Mouse (Mus musculus) 416B (cell line): ENCODE measurements around the gene Nudt22.
A peak's percentile ranks its signal among the peaks of the same experiment; 100 is the strongest.
"Not testable (repeated sequence)": the region's sequence is repeated elsewhere in the genome, so short reads cannot be mapped to it uniquely, and the experiment has no call there.

Experiments
- DNase-seq: peaks from one replicate; pipeline ENCODE4 v3.0.0; 2011; ENCODE audit warnings: low read depth

Nudt22 gene

DNA sequence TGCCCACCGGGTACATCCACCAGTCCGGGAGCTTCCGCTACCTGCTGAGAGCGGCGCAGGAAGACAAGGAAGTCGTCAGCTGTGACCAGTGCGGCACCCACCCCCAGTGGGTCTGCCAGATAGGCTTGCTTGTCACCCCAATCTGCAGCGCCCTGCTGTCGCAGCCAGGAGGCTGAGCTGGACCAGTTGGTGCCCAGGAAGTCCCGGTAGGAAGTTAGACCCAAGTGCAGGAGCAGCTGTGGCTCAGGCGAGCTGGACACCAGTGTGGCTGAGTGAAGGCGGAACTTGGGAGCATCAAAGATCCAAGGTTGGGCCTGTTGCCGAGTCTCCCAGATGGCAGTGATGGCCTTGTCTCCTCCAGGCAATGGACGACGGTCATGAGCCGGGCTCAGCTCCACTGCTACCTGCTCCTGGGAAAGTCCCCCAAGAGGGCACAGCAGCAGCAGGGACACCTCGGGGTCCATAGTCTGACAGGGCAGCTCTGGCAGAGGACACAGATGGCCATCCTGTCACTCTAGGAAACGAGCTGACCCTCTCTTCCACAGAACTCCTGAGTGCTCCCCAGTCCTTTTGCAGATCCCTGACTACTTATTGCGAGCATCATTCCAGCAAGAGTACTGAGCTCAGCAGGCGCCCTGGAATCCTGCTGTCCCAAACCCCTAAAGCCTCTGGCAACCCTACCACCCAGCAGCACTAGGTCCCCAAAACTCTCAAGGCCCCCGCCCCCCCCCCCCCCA is 494 bp downstream of the Nudt22 start:
- no peak for DNase-seq

DNA sequence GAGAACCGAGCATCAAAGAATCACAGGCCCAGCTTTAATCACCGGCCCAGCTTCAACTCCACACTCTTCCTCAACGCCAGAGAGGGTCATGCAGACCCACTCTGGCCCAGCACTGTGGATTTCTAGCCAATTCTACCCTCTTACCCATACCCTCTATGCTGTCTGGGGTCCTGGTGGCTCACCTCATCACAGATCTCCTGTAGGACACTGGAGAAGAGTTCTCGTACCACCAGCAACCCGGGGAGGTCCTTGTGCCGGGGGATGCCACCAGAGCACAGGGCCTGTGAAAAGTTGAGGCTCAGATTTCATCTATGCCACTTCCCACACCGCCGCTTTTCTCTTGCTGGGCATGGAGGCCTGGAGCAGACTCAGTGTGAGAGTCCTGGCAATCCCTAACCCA is 1.4 kb downstream of the Nudt22 start:
- DNase-seq: no peak

DNA sequence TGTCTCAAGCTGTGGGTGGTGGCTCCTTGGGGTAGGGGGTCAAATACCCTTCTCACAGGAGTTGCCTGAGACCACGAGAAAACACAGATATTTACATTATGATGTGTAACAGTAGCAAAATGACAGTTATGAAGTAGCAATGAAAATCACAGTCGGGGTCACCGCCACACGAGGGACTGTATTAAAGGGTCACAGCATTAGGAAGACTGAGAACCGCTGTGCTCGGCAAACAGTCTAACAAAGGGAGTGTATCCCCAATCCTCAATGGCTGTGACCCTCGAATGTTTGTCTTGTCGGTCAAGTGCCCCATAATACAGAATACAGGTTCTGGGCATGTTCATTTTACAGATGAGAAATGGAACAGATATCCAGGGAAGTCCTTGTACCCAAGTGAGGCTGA is 1.9 kb downstream of the Nudt22 start:
- no peak for DNase-seq

DNA sequence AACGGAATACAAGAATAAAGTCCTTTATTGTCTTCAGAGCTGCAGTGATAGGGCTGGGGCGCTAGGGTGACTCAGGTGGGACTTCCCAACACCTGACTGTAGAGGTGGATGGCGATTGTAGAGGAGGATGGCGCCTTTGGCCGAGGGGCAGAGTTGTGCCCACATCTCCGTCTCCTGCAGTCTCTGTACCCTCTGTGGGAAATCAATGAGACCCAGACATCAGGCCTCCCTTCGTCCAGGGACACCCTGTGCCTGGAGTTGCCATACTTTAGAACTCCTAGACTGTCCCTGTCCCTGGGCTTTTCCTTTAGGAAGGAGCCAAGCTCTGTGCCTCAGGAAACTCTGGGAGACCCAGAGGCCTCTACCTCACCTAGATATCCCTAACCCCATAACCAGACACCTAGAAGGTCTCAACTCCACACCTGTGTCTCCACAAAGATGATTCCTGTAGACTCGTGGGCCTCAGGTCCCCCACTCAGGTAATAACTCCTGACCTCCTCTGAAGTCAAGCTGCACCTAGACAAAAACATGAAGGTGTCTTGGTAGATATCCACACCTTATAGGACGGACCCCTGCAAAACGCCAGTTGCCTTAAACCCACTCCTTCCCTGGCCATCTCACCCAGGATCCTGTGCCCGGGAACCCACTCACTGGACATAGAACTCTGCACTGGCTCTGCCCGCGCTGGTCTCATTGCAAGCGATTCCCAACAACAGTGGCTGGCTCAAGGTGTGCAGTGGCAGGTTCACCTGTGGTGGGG is 2.7 kb downstream of the Nudt22 start:
- DNase-seq: no peak

DNA sequence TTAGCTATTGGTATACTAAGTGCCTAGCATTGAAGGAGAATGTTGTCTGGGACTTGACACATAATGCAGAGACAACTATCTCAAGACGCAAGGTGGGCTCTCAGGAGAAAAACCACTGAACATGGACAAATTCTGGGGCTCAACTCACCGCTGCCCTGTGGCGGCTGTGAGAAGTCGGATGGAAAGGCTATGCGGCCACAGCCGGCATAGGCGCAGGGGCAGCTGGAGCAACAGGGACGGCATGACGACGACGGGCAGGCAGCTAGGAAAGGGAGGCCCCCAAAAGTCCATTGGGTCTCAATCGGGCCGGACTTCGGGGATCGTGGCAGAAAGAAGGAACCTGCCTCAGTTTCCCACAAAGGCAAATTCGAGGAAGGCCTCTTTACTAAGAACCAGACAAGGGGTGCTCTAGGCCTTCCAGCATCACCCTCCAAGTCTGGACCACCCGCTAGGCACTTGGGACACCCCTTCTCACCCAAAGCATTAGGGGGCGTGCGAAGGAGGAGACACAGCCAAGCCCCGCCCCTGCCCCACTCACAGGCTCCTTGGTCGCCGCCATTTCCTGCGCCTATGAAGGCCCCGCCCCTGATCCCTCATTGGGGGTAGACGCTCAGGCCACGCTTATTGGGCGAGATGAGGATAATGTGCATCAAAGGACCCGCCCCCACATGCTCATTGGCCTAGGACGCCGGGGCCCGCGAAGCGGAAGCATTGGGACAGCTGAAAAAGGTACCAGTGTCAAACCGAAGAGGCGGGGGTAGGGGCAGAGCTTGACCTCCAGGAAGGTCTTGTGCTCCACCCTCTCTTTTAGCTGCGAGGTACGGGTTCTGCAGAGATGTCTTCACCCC is 3.7 kb downstream of the Nudt22 start, which contains the start of gene Dnajc4:
Dnajc4 (minus strand) TSS at position 562 of the 848 bp plus-strand sequence.
- peak; percentile 99 for DNase-seq

DNA sequence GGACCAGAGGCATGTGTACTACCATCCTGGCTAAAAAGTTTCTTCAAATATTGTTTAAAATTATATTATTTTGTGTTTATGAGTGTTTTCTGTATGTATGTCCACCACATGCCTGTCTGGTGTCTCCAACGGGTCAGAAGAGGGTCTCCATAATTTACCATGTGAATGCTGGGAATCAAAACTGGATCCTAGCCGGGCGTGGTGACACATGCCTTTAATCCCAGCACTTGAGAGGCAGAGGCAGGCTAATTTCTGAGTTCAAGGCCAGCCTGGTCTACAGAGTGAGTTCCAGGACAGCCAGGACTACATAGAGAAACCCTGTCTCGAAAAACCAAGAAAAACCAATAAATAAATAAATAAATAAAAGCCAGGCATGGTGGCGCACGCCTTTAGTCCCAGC is 4.8 kb downstream of the Nudt22 start:
- not testable (repeated sequence) for DNase-seq

DNA sequence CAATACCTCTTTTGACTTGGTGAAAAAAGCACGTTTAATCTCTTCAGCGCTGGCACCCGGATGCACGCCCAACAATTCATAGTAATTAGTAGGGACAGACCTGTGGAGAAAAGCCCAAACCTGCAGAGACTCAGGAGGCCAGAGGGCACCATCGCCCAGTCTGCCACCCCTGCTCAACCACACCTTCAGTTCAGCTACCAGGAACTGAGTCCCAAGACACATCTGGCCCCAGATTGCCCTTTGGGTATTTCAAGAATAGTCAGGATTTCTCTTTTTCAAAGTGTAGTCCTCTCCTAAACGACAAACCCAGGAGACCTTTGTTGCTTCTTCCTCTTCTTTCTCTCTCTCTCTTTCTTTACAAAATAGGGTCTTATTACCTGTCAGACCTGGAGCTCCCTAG is 5.2 kb downstream of the Nudt22 start:
- no peak for DNase-seq

DNA sequence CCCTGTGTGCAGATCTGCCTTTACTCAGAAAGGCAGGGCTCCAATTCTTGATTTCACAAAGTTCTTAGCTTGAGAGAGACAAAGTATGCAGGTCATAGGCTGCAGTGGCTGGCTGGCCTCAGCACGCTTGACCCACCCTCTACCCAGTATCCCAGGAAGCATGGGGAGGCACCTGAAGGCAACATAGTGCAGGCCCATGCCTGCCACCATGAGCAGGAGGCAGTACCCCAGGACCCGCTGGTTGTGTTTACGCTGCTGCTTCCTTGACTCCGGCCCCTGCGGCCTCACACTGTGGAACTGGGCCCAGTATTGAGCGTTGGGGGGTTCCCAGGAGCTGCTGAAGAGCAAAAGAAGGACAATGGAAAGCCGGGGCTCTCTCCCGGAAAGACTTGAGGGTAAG is 6.7 kb downstream of the Nudt22 start:
- no peak for DNase-seq

DNA sequence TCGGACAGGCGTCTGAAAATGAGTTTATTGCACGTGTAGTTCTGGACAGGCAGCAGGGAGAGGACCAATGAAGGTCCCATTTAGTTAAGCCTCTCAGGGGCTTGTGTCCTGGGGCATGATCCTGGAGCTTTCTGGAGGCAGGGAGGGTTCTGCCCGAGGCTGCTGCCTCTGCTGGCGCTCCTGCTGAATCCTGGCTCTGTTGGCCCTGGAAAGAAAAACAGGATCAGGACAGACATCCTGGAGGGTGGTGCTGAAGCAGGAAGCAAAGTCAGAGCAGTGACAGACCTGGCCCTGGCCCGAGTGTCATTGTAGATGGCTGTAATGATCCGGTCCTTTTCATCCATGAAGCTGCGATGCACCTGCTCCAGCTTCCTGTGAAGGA is 8.0 kb downstream of the Nudt22 start:
- no peak for DNase-seq

DNA sequence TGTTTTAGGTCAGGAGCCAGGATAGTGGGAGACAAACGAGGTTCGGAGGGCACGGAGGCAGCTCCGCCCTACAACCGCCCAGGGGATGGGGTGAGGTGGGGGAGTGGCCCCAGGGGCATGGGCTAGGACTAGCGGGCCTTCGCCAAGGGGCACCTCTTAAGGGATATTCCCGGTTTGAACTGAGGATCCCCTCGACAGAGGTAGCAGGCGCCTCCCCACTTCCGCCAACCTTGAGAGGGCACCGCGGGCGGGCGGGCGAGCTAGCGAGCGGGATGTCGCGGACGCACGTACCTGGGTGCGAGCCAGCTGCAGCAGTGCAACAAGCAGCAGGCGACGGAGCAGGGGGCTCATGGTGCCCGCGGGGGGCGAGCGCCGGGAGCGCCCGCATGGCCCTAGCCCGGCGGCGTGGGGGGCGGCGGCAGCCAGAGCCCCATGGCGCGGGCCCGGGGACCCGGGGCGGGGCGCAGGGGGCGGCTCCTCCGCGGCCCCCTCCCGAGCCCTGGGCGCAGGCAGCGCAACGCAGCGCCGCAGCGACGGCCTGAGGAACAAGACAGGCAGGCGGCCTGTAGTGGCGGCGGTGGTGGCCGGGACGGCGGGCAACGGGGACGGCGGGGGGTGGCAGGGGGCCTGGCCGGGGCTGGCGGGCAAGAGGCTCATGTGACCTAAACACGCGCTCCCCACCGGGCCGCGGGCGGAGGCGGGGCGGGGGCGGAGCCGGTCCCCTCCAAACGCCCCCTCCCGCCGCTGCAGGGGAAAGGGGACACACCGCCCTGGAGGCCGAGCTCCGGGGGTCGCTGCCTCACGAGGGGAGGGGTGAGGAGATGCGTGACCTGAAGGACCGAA is 8.6 kb downstream of the Nudt22 start, which contains the start of gene Vegfb:
Vegfb (minus strand) TSS at position 591 of the 843 bp plus-strand sequence.
- DNase-seq: peak; percentile 61

DNA sequence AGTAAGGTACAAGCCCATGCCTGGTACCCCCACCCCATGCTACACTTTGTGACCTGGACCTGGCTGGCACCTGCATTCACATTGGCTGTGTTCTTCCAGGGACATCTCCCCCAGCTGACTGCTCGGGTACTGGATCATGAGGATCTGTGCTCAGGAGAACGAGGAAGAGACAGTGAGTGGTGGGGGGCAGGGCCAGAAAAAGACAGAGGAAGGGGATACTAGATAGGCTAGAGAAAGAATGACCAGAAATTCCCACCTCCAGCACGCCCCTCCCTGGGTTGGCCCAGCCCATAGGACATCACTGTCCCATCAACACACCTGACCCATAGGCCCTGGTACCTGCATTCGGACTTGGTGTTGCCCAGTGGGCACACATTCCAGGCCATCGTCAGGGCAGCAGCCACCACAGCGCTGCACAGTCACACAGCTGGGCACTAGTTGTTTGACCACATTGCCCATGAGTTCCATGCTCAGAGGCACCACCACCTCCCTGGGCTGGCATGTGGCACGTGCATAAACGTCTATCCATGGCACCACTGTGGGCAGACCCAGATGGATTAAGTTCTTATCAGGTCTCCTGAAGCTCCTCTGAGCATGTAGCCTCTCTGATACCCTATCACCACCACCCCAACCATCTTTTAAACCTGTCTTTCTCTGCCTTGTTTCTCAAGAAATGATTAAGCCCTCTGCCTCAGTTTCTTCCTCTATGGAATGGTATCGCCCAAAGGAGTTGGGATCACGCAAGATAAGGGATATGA is 9.8 kb downstream of the Nudt22 start:
- DNase-seq: no peak

DNA sequence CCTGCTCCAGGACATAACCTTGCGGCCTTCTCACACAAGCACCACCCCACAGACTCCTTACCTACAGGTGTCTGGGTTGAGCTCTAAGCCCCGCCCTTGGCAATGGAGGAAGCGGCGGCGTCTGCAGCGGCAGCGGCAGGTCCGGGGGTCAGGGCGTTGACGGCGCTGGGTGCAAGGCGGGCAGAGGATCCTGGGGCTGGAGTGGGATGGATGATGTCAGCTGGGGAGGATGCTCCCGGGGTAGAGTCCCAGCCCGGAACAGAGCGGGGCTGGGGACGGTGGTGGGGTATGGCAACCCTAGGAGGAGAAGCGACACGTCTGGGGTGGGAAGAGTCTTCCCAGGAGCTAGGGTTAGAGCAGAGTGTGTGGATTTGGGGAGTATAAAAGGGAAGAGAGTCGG is 10.6 kb downstream of the Nudt22 start:
- no peak for DNase-seq

DNA sequence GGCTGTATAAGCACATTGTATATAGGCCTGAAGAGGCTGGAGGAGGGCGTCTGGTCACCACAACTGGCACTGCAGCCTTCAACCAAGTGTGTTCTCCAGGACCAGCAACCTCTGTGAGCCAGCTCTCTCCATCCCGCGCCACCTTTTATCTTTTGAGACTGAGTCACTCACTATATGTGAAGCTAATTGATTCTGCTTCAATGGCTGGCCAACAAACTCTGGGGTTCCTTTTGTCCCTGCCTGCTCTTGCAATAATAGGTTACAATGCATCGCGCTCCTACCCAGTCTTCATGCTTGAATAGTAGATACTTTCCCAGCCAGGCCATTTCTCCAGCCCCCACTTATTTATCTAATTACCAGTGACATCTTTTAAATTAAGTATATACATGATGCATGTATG is 12.3 kb downstream of the Nudt22 start:
- no peak for DNase-seq

DNA sequence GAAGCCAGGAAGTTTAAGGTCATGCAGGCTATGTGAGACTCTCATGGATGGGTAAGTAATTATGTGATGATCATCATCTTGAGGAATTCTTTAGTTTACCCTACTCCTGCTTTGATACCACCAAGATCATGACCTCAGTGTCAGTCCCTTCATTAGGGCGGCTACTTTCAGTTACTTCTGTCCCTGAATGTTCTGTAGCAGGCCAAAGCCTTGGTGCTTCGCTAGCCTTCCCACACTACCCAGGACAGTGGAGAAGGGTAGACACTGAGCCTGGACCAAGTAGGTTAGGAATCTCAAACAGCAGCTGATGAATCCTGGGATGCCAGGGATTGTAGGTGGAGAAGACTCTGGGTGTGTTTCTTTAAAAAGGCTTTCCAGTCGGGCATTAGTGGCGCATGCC is 14.5 kb downstream of the Nudt22 start:
- DNase-seq: no peak

DNA sequence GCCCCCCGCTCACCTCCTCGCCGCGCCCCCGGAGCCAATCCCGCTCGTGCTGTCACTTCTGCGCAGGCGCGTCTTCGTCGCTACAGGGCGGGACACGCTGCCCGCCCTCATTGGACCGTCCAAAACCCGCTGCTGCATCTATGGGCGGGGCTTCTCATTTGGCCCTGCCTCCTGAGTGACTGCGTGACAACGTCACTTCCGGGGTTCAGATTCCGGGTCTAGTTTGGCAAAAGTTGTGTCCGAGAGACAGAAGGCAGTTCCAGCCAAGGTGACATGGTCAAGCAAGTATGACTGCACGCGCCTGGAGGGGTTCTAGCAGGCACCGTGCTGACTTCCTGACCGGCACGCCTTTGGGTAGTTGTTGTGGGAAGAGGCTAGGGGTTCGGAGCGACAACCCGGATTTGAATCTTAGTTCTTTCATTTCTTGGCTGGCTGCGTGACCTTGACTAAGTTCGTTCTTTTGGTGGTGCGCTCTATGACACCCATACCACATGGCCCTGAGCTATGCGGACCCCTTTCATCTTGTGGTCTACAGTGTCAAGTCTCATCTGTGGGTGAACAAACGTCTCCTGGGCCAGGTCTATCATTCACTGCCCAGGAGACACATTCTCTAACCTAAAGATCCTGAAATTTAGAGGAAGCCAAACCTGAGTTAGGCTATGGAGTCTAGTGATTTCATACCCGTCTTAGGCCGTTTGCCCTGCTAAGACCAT is 15.4 kb downstream of the Nudt22 start, which contains the start of gene Fkbp2:
Fkbp2 (minus strand) TSS at position 121 of the 713 bp plus-strand sequence.
- DNase-seq: peak; percentile 99

DNA sequence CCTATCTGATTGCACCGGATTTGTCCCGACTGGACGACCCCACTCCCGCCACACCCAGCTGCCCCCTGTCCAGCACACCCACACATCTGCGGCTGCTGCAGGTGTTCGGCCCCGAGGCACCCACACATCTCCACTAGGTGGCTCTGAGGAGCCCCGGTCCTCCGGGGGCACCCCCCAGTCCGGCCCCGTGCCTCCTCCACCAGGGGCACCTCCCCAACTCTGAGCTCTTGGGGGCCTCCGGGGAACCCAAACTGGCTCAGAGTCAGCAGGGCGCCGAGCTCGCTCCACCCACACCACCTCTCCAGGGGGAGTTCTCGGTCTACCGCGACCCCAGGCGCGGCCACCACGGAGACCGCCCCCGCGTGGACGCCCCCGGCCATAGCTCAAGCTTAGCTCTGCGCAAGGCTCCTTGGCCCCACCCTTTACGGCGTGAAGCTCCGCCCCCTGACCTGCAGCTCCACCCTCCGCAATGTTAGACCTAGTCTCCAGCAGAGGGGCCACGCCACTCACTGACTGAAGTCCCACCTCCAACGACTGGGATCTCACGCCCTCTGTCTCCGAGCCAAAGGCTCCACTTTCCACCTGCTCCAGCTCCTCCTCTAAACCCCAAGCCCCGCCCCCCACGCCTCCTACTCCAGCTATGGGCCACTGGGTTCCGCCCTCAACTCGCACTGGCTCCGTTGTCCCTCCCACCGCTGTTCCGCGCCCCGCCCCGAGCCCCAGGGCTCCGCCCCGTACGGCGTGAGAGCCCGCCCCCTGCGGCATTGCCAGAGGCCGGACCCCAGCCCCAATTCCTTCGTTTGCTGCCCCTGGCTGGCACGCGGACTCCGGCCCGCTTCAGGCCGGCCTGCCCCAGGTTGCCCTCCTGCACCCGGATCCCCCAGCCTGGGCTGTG is 16.2 kb downstream of the Nudt22 start:
- peak; percentile 100 for DNase-seq

DNA sequence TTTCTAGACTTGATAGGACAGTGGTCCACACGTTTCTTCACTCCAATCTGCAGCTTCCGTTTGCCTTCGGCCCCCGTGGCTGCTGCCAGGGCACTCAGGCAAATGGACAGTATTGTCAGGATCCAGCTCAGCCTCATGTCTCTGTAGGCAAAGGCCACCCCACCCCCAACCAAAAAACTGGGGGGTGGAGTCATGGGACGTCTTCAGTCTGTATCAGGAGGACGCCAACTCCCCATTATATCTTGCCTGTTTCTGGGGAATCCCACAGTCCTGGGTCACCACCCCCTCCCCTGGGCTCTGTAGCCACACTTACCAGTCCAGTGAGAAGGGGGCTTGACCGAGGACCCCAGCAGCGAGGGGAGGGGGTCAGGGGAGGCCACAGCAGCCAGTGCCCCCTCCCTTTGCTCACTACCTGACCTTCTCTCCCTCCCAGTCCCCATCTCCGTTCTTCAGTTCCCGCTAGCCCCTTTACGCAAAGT is 16.9 kb downstream of the Nudt22 start:
- DNase-seq: peak; percentile 55

DNA sequence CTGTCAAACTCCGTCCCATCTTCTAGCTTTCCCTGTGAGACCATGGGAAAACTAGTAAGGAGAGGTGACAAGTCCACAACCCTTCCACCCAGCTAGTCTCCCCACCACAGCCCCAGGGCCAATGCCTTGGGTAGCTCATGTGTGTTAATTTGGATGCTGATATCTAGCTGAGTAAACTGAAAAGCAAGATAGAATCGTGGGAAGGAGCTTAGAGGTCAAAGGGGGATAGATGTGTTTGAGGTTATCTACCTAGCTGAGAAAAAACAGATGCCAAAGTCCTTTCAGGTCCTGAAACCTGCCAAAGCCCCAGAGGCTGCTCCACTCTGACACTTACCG is 17.3 kb downstream of the Nudt22 start:
- DNase-seq: no peak
